ENCODE assay signal across 11 mouse cellular contexts in the genomic region with DNA sequence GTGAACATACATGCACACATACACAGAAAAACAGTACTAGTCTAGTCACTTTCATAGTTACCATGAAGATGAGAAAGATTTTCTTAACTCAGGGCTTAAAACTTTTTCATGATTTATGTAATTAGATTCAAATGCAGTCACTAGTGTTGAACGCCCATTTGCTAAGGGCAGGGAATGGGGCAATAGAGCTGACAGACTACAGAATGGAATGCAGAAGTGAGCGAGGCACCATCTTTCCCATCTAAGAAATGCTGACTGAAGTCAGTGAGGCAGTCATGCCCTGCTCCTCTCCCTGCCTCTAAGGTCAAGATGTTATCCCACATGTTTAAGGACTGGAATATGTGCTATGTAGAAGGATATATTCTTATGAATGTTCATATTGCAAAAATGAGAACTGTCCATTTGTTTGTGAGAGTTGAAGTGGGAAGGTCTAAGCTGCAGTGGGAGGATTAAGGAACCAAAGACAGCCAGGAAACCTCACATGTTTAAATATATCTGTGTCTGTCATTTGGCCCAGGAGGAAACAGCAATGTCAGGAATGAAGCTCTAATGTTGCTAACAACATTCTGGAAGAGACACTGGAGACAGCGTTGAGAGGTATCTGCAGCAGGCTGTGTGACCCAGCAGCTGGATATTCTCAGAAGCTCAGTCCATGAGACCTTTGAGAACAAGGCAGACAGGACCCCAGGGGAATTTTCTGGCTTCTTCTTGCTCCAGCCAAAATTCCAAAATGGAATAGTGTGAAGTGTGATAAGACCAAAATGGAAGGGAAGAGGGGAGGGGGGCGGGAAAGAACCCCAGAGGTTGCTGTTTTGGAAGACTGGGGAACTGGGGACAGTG.
DNase-seq lines count a peak whose midpoint lies in the region; ATAC-seq and TF ChIP-seq lines count a peak whose summit lies in the region.
"Had no signal": no experiment of that assay in that cellular context is flagged by ENCODE, and none has a peak within 500 bp of the region (broad histone marks: within the 10 kb centered on the region; RNA-seq: fewer than 3 reads in every experiment).

No protein-coding gene starts in this region.

- peak; percentile 13 for DNase-seq in liver, adult 2 months (ENCODE audit: extremely low read depth, low read depth, low spot score)
- no peak for DNase-seq in liver
- peak; percentile 35 for DNase-seq in heart, postnatal 25 days (ENCODE audit: low spot score)
- DNase-seq in liver, embryonic 13.5 days = no peak
- DNase-seq in stomach, postnatal 0 days (ENCODE audit: low spot score) = no peak
- no peak for DNase-seq in cerebellum, postnatal 10 days
- DNase-seq: cerebellum, adult 9-10 months; layer of hippocampus, adult 9-11 months had no signal

- intact Hi-C loops in heart, postnatal 25 days (cut with DNase I) = no loop called here

- no peaks in the 10 kb centered on the region for H3K36me3 ChIP-seq in liver, adult 2 months (ENCODE audit: control insufficient read depth, insufficient read depth, low read length)
- no peaks in the 10 kb centered on the region for H3K36me3 ChIP-seq in liver, embryonic 13.5 days
- no peaks in the 10 kb centered on the region for H3K36me3 ChIP-seq in stomach, postnatal 0 days (ENCODE audit: control insufficient read depth, insufficient read depth, low read length)
- H3K36me3 ChIP-seq in forebrain, embryonic 15.5 days = no peaks in the 10 kb centered on the region

- 76% methylated on average over 4 of the region's 4 CpGs for WGBS in liver, adult 2 months
- WGBS in liver, embryonic 13.5 days (ENCODE audit: insufficient replicate concordance) = 44% methylated on average over 4 of the region's 4 CpGs
- 64% methylated on average over 4 of the region's 4 CpGs for WGBS in stomach, postnatal 0 days
- 92% methylated on average over 4 of the region's 4 CpGs for WGBS in forebrain, embryonic 15.5 days

- ATAC-seq in liver, embryonic 13.5 days (ENCODE audit: low read depth) = 0 out of 2 replicates have a peak, but pooled peaks have one; percentile 6
- ATAC-seq in stomach, postnatal 0 days (ENCODE audit: low FRiP score, low TSS enrichment) = no peak
- ATAC-seq in forebrain, embryonic 15.5 days (replicated peaks) = no peak
- no peak for ATAC-seq in activated CD4-positive, CD25-positive, alpha-beta regulatory T cell, adult 4 months
- ATAC-seq: forebrain, embryonic 16.5 days had no signal

- no peak overlapping the region for H3K4me3 ChIP-seq in liver, adult 2 months (ENCODE audit: insufficient read depth, low read depth, low read length)
- H3K4me3 ChIP-seq in liver, embryonic 13.5 days (replicated peaks) = no peak overlapping the region
- no peak overlapping the region for H3K4me3 ChIP-seq in stomach, postnatal 0 days (ENCODE audit: low read depth, low read length)
- no peak overlapping the region for H3K4me3 ChIP-seq in forebrain, embryonic 15.5 days

- peaks cover 8% of the 10 kb centered on the region for H3K4me1 ChIP-seq in liver, adult 2 months (ENCODE audit: control insufficient read depth, insufficient read depth, low read length)
- H3K4me1 ChIP-seq in liver, embryonic 13.5 days (replicated peaks) = peaks cover 2% of the 10 kb centered on the region; the same call in 1 of the 2 replicates
- no peaks in the 10 kb centered on the region for H3K4me1 ChIP-seq in stomach, postnatal 0 days (replicated peaks; ENCODE audit: control insufficient read depth, insufficient read depth)
- H3K4me1 ChIP-seq in forebrain, embryonic 15.5 days = no peaks in the 10 kb centered on the region

- TF ChIP-seq POLR2A in liver, adult 2 months (IDR thresholded peaks at IDR 0.05; ENCODE audit: extremely low read depth, insufficient read depth, low read length) = no peak

- no peak overlapping the region for H3K9ac ChIP-seq in liver, adult 2 months (ENCODE audit: low read depth, low read length)
- H3K9ac ChIP-seq in liver, embryonic 13.5 days = no peak overlapping the region
- H3K9ac ChIP-seq in stomach, postnatal 0 days (ENCODE audit: low read length) = no peak overlapping the region
- no peak overlapping the region for H3K9ac ChIP-seq in forebrain, embryonic 15.5 days (replicated peaks)

- TF ChIP-seq EP300 in stomach, postnatal 0 days (optimal IDR thresholded peaks at IDR 0.05) = no peak

- no peaks in the 10 kb centered on the region for H3K27me3 ChIP-seq in liver, adult 2 months (ENCODE audit: control insufficient read depth, insufficient read depth, low read length)
- no peaks in the 10 kb centered on the region for H3K27me3 ChIP-seq in liver, embryonic 13.5 days
- H3K27me3 ChIP-seq in stomach, postnatal 0 days (ENCODE audit: control insufficient read depth, insufficient read depth, low read length) = no peaks in the 10 kb centered on the region
- no peaks in the 10 kb centered on the region for H3K27me3 ChIP-seq in forebrain, embryonic 15.5 days

- no peaks in the 10 kb centered on the region for H3K79me2 ChIP-seq in liver, adult 2 months (ENCODE audit: control insufficient read depth, insufficient read depth, low read length)

- H3K4me2 ChIP-seq in liver, embryonic 13.5 days = no peak overlapping the region
- no peak overlapping the region for H3K4me2 ChIP-seq in stomach, postnatal 0 days (replicated peaks; ENCODE audit: low read depth)
- no peak overlapping the region for H3K4me2 ChIP-seq in forebrain, embryonic 15.5 days (replicated peaks)

- H3K27ac ChIP-seq in liver, adult 2 months (replicated peaks; ENCODE audit: insufficient read depth, low read depth, low read length) = peak overlapping the region; percentile 41; the same call in 1 of the 2 replicates
- no peak overlapping the region; the same call in 1 of the 2 replicates for H3K27ac ChIP-seq in liver, embryonic 13.5 days
- peak overlapping the region; percentile 31; the same call in 1 of the 2 replicates for H3K27ac ChIP-seq in stomach, postnatal 0 days (replicated peaks)
- H3K27ac ChIP-seq in forebrain, embryonic 15.5 days (replicated peaks) = no peak overlapping the region

- TF ChIP-seq CTCF in liver, adult 2 months (IDR thresholded peaks at IDR 0.05; ENCODE audit: low read depth, low read length) = no peak
- TF ChIP-seq CTCF in stomach, postnatal 0 days (IDR thresholded peaks at IDR 0.05; ENCODE audit: low read depth) = no peak

- no peaks in the 10 kb centered on the region for H3K9me3 ChIP-seq in liver, embryonic 13.5 days (replicated peaks)
- H3K9me3 ChIP-seq in stomach, postnatal 0 days (ENCODE audit: control insufficient read depth, low read length) = no peaks in the 10 kb centered on the region
- no peaks in the 10 kb centered on the region for H3K9me3 ChIP-seq in forebrain, embryonic 15.5 days

Comparison
In these comparisons a context has a peak if more than half of its experiments do, and no peak if none do; other contexts are left out.
1. DNase-seq: peak in liver, adult 2 months (single experiment) and heart, postnatal 25 days (single experiment); none in liver (single experiment), liver, embryonic 13.5 days (single experiment), stomach, postnatal 0 days (single experiment) and cerebellum, postnatal 10 days (0 of 2).
2. H3K27ac ChIP-seq: peak in liver, adult 2 months (single experiment) and stomach, postnatal 0 days (single experiment); none in liver, embryonic 13.5 days (single experiment) and forebrain, embryonic 15.5 days (single experiment).